Mouse (Mus musculus): Measurements from ENCODE around the gene Clba1.

GRCm38 (mm10) chr12:112821974-112822373, 13.2 kb downstream of the Clba1 start:
- TF ChIP-seq ZNF384 (IDR thresholded peaks at IDR 0.05; ENCODE audit: low read depth, low read length) (no peak), HCFC1 (IDR thresholded peaks at IDR 0.05; ENCODE audit: borderline replicate concordance, insufficient read depth, low read length) (no peak), MAFK (IDR thresholded peaks at IDR 0.05; ENCODE audit: insufficient read depth, low read depth, low read length) (no peak)
